In genomic region chr5:149052421-149053338, GRCm38 (mm10) we compare ENCODE assay signal across 8 mouse cellular contexts. TPM values are rescaled to one million over a fixed set of nuclear protein-coding genes. Genes with fewer than 3 reads are reported as not detected.
DNase-seq lines count a peak whose midpoint lies in the region; ATAC-seq and TF ChIP-seq lines count a peak whose summit lies in the region.

No protein-coding gene starts in this region.

- no peak for TF ChIP-seq RAD21 in CH12.LX (IDR thresholded peaks at IDR 0.05; ENCODE audit: low read depth, low read length)

- peaks cover 32% of the 10 kb centered on the region for H3K79me2 ChIP-seq in CH12.LX (replicated peaks; ENCODE audit: control insufficient read depth, extremely low read depth, insufficient read depth, poor library complexity, severe bottlenecking)

- in situ Hi-C loops in CH12.LX (cut with MboI; ENCODE audit: low pct_ligation_motif_present, low pct_unique_long_range_greater_than_20kb, low sequenced_read_pairs), result no loop called here

- WGBS in forebrain, embryonic 11.5 days, result under 1% methylated on average over 110 of the region's 110 CpGs
- under 1% methylated on average over 109 of the region's 110 CpGs for WGBS in heart, embryonic 16.5 days
- WGBS in liver, embryonic 15.5 days (ENCODE audit: insufficient replicate concordance), result under 1% methylated on average over 109 of the region's 110 CpGs
- under 1% methylated on average over 102 of the region's 110 CpGs for WGBS in neural tube, embryonic 13.5 days

- dilution Hi-C loops in CH12.LX (cut with MboI; ENCODE audit: extremely low pct_ligation_motif_present, extremely low pct_unique_long_range_greater_than_20kb, low sequenced_read_pairs), result no loop called here

- peaks cover 8 to 18% of the 10 kb centered on the region in 2 experiments for H3K36me3 ChIP-seq in CH12.LX (replicated peaks in 1 of 2; ENCODE audit: control insufficient read depth in 1 of 2, insufficient read depth in 1 of 2, low read length in 1 of 2)
- no peaks in the 10 kb centered on the region; the same call in 1 of the 2 replicates for H3K36me3 ChIP-seq in forebrain, embryonic 11.5 days (ENCODE audit: control insufficient read depth, insufficient read depth, low read length)
- peaks cover 11% of the 10 kb centered on the region for H3K36me3 ChIP-seq in heart, embryonic 16.5 days (ENCODE audit: control insufficient read depth, insufficient read depth)
- peaks cover 21% of the 10 kb centered on the region for H3K36me3 ChIP-seq in liver, embryonic 15.5 days (replicated peaks)
- H3K36me3 ChIP-seq in neural tube, embryonic 13.5 days, result peaks cover 14% of the 10 kb centered on the region
- no peaks in the 10 kb centered on the region for H3K36me3 ChIP-seq in testis, adult 2 months (ENCODE audit: control insufficient read depth, insufficient read depth, low read length)

- TF ChIP-seq POLR2A in CH12.LX (IDR thresholded peaks at IDR 0.05; ENCODE audit: low read depth, low read length), result peak; percentile 85
- TF ChIP-seq POLR2A in testis, adult 2 months (IDR thresholded peaks at IDR 0.05; ENCODE audit: control insufficient read depth, low read depth, low read length), result peak; percentile 74

- H3K4me3 ChIP-seq in CH12.LX (replicated peaks in 1 of 3; ENCODE audit: low read depth in 2 of 3, low read length in 2 of 3, poor library complexity in 1 of 3), result peak overlapping the region; percentile 58 to 83 (median 77)
- H3K4me3 ChIP-seq in forebrain, embryonic 11.5 days (ENCODE audit: low read depth, low read length), result peak overlapping the region; percentile 93
- peak overlapping the region; percentile 81 for H3K4me3 ChIP-seq in heart, embryonic 16.5 days (ENCODE audit: low read length)
- H3K4me3 ChIP-seq in liver, embryonic 15.5 days (replicated peaks), result peak overlapping the region; percentile 92
- peak overlapping the region; percentile 81 for H3K4me3 ChIP-seq in neural tube, embryonic 13.5 days
- peak overlapping the region; percentile 77 for H3K4me3 ChIP-seq in testis, adult 2 months (ENCODE audit: control insufficient read depth, low read depth, low read length)

- H3K4me2 ChIP-seq in CH12.LX (ENCODE audit: insufficient read depth, low read depth, poor library complexity, severe bottlenecking), result peak overlapping the region; percentile 88
- H3K4me2 ChIP-seq in forebrain, embryonic 11.5 days (ENCODE audit: low read depth, low read length, severe bottlenecking), result peak overlapping the region; percentile 72
- peak overlapping the region; percentile 95 for H3K4me2 ChIP-seq in heart, embryonic 16.5 days (ENCODE audit: low read depth, low read length)
- H3K4me2 ChIP-seq in liver, embryonic 15.5 days, result peak overlapping the region; percentile 99
- H3K4me2 ChIP-seq in neural tube, embryonic 13.5 days, result peak overlapping the region; percentile 93

- peak; percentile 99 for DNase-seq in CH12.LX (ENCODE audit: extremely low read depth)
- peak; percentile 98 for DNase-seq in c-Kit-positive CD71-positive TER-119-negative erythroid progenitor cells, embryonic 14.5 days (ENCODE audit: low read depth)
- DNase-seq in forebrain, embryonic 11.5 days (ENCODE audit: low spot score), result peak; percentile 100
- peak; percentile 99 for DNase-seq in kidney, postnatal 36 days

- peaks cover 0 to 18% of the 10 kb centered on the region in 2 experiments; a peak in 2 of 4 replicates for H3K4me1 ChIP-seq in CH12.LX (ENCODE audit: control insufficient read depth in 1 of 2, insufficient read depth in 2 of 2)
- no peaks in the 10 kb centered on the region; the same call in 1 of the 2 replicates for H3K4me1 ChIP-seq in forebrain, embryonic 11.5 days (replicated peaks; ENCODE audit: control insufficient read depth, insufficient read depth, low read length)
- H3K4me1 ChIP-seq in heart, embryonic 16.5 days (ENCODE audit: control insufficient read depth, insufficient read depth, low read length), result peaks cover 16% of the 10 kb centered on the region
- H3K4me1 ChIP-seq in liver, embryonic 15.5 days (replicated peaks), result peaks cover 26% of the 10 kb centered on the region
- peaks cover 27% of the 10 kb centered on the region for H3K4me1 ChIP-seq in neural tube, embryonic 13.5 days (replicated peaks)
- H3K4me1 ChIP-seq in testis, adult 2 months (ENCODE audit: control insufficient read depth, insufficient read depth, low read length), result peaks cover 3% of the 10 kb centered on the region

- H3K9me3 ChIP-seq in CH12.LX (replicated peaks; ENCODE audit: low read length), result no peaks in the 10 kb centered on the region
- H3K9me3 ChIP-seq in forebrain, embryonic 11.5 days (ENCODE audit: control insufficient read depth, low read length), result no peaks in the 10 kb centered on the region
- no peaks in the 10 kb centered on the region for H3K9me3 ChIP-seq in heart, embryonic 16.5 days (replicated peaks; ENCODE audit: control insufficient read depth, low read length)
- no peaks in the 10 kb centered on the region for H3K9me3 ChIP-seq in liver, embryonic 15.5 days (replicated peaks)
- no peaks in the 10 kb centered on the region for H3K9me3 ChIP-seq in neural tube, embryonic 13.5 days

- no peak for TF ChIP-seq EP300 in CH12.LX (IDR thresholded peaks at IDR 0.05; ENCODE audit: low read length)

- H3K9ac ChIP-seq in CH12.LX (ENCODE audit: insufficient read depth, low read depth), result peak overlapping the region; percentile 100
- H3K9ac ChIP-seq in forebrain, embryonic 11.5 days (ENCODE audit: low read length), result peak overlapping the region; percentile 99
- peak overlapping the region; percentile 98 for H3K9ac ChIP-seq in heart, embryonic 16.5 days (ENCODE audit: low read length)
- peak overlapping the region; percentile 97 for H3K9ac ChIP-seq in liver, embryonic 15.5 days
- H3K9ac ChIP-seq in neural tube, embryonic 13.5 days, result peak overlapping the region; percentile 97

- TF ChIP-seq CTCF in CH12.LX (conservative IDR thresholded peaks at IDR 0.05 in 1 of 2, IDR thresholded peaks at IDR 0.05 in 1 of 2; ENCODE audit: low read depth in 2 of 2, low read length in 2 of 2), result no peak
- no peak for TF ChIP-seq CTCF in testis, adult 2 months (IDR thresholded peaks at IDR 0.05; ENCODE audit: control insufficient read depth, insufficient read depth, insufficient replicate concordance, low read depth, low read length)

- peak overlapping the region; percentile 92 for H3K27ac ChIP-seq in CH12.LX (ENCODE audit: insufficient read depth, low read depth)
- H3K27ac ChIP-seq in forebrain, embryonic 11.5 days (ENCODE audit: low read depth, low read length), result peak overlapping the region; percentile 99
- peak overlapping the region; percentile 98 for H3K27ac ChIP-seq in heart, embryonic 16.5 days (ENCODE audit: low read length)
- H3K27ac ChIP-seq in liver, embryonic 15.5 days (replicated peaks), result peak overlapping the region; percentile 97
- peak overlapping the region; percentile 100 for H3K27ac ChIP-seq in neural tube, embryonic 13.5 days (replicated peaks)
- peak overlapping the region; percentile 79 for H3K27ac ChIP-seq in testis, adult 2 months (ENCODE audit: control insufficient read depth, insufficient read depth, low read depth, low read length)

- ATAC-seq in forebrain, embryonic 11.5 days (replicated peaks; ENCODE audit: low FRiP score), result peak; percentile 97
- peak; percentile 96 for ATAC-seq in heart, embryonic 16.5 days (replicated peaks; ENCODE audit: extremely low read depth, insufficient read depth, low FRiP score)
- peak; percentile 94 for ATAC-seq in liver, embryonic 15.5 days (ENCODE audit: insufficient read depth)
- ATAC-seq in neural tube, embryonic 13.5 days (ENCODE audit: low read depth), result peak; percentile 97

- H3K27me3 ChIP-seq in CH12.LX (replicated peaks), result no peaks in the 10 kb centered on the region
- no peaks in the 10 kb centered on the region for H3K27me3 ChIP-seq in forebrain, embryonic 11.5 days (ENCODE audit: control insufficient read depth, insufficient read depth, low read length)
- H3K27me3 ChIP-seq in heart, embryonic 16.5 days (ENCODE audit: control insufficient read depth, insufficient read depth, low read length), result no peaks in the 10 kb centered on the region
- H3K27me3 ChIP-seq in liver, embryonic 15.5 days, result no peaks in the 10 kb centered on the region
- H3K27me3 ChIP-seq in neural tube, embryonic 13.5 days, result no peaks in the 10 kb centered on the region
- H3K27me3 ChIP-seq in testis, adult 2 months (ENCODE audit: control insufficient read depth, insufficient read depth, low read length), result no peaks in the 10 kb centered on the region

TF ChIP-seq in CH12.LX, 34 proteins besides CTCF, POLR2A, EP300 and RAD21 (continues in another document):
- TF ChIP-seq KAT2A (IDR thresholded peaks at IDR 0.05; ENCODE audit: insufficient replicate concordance, low read length) (0 out of 2 replicates have a peak, but pooled peaks have one; percentile 17), PAX5 (IDR thresholded peaks at IDR 0.05; ENCODE audit: low read length) (no peak), UBTF (IDR thresholded peaks at IDR 0.05; ENCODE audit: low read depth, low read length) (peak; percentile 28; the same call in 1 of the 2 replicates), JUND (conservative IDR thresholded peaks at IDR 0.05; ENCODE audit: low read depth, low read length) (no peak), MYC (IDR thresholded peaks at IDR 0.05; ENCODE audit: low read depth, low read length) (0 out of 2 replicates have a peak, but pooled peaks have one; percentile 21), JUN (IDR thresholded peaks at IDR 0.05; ENCODE audit: insufficient read depth, low read depth, low read length) (no peak), ZNF384 (IDR thresholded peaks at IDR 0.05; ENCODE audit: low read depth, low read length) (0 out of 2 replicates have a peak, but pooled peaks have one; percentile 36), RCOR1 (conservative IDR thresholded peaks at IDR 0.05; ENCODE audit: low read depth, low read length) (no peak), USF1 (IDR thresholded peaks at IDR 0.05; ENCODE audit: low read depth, low read length) (no peak), ETS1 (conservative IDR thresholded peaks at IDR 0.05; ENCODE audit: low read depth, low read length) (no peak), TBP (conservative IDR thresholded peaks at IDR 0.05; ENCODE audit: low read depth, low read length) (peak; percentile 53; the same call in 1 of the 2 replicates), ELF1 (IDR thresholded peaks at IDR 0.05; ENCODE audit: low read depth, low read length) (0 out of 2 replicates have a peak, but pooled peaks have one; percentile 12), NELFE (IDR thresholded peaks at IDR 0.05; ENCODE audit: low read depth, low read length) (peak; percentile 89)

RNA-seq across cellular contexts. Expression of gene Gm42791, which starts 57.7 kb away (rescaled TPM):
- total RNA-seq in CH12.LX (2012; rRNA removed) (not detected in 2 replicates), CH12.LX (2014; rRNA removed) (0.42 TPM in 1 of 2 replicates, not detected in the other)
- polyA plus RNA-seq in CH12.LX (2012; ENCODE audit: insufficient read length, low read depth), result 1.3 and 2.1 TPM in 2 replicates
- 4.6 TPM in 1 of 2 replicates, not detected in the other for polyA plus RNA-seq in forebrain, embryonic 11.5 days (2014; fragmentation: Nextera tagmentation; extraction: Ambion mirVana)
- 1.4 TPM in 1 of 2 replicates, not detected in the other for polyA plus RNA-seq in heart, embryonic 16.5 days (2015; fragmentation: Nextera tagmentation; extraction: Ambion mirVana)
- polyA plus RNA-seq in liver, embryonic 15.5 days (2015; fragmentation: Nextera tagmentation; extraction: Ambion mirVana), result 1.1 TPM in 1 of 2 replicates, not detected in the other
- 0.74 and 4.3 TPM in 2 replicates for polyA plus RNA-seq in neural tube, embryonic 13.5 days (2015; fragmentation: Nextera tagmentation; extraction: Ambion mirVana)
- not detected in 2 replicates for polyA plus RNA-seq in testis, adult 2 months (2012; rRNA removed)

Comparison
In these comparisons a context has a peak if more than half of its experiments do, and no peak if none do; other contexts are left out.
1. Peak in every context shown above with its lines: DNase-seq, ATAC-seq, H3K4me3 ChIP-seq and H3K27ac ChIP-seq.